Mouse (Mus musculus): ENCODE measurements around the gene Etnppl. TPM values are rescaled to one million over a fixed set of nuclear protein-coding genes. Genes with fewer than 3 reads are reported as not detected.
A peak's percentile ranks its signal among the peaks of the same experiment; 100 is the strongest.

Gene Etnppl
- polyA plus RNA-seq, 2 experiments: 0.03 TPM; not detected in 1

GRCm38 (mm10) chr3:130601491-130601890 is 15.8 kb upstream of the Etnppl start:
- Histone ChIP-seq H3K36me3 (replicated peaks; ENCODE audit: control insufficient read depth, insufficient read depth, low read depth) (no peaks in the 10 kb centered on the region), H3K4me3 (ENCODE audit: insufficient read depth in 1 of 2, low read depth in 2 of 2, low read length in 2 of 2) (no peak overlapping the region), H3K9ac (replicated peaks) (no peak overlapping the region), H3K4me2 (ENCODE audit: low read depth) (no peak overlapping the region), H3K4me1 (replicated peaks; ENCODE audit: control insufficient read depth in 2 of 2, insufficient read depth in 2 of 2, low read length in 1 of 2) (no peaks in the 10 kb centered on the region), H3K27ac (no peak overlapping the region), H3K9me3 (ENCODE audit: control insufficient read depth, low read length) (no peaks in the 10 kb centered on the region), H3K27me3 (ENCODE audit: control insufficient read depth, insufficient read depth, low read length) (no peaks in the 10 kb centered on the region)
- WGBS (ENCODE audit: insufficient replicate concordance): 49% methylated on average over 10 of the region's 10 CpGs
- TF ChIP-seq EP300 (IDR thresholded peaks at IDR 0.05; ENCODE audit: low read depth) (no peak), CTCF (IDR thresholded peaks at IDR 0.05; ENCODE audit: low read depth) (no peak)
- DNase-seq (ENCODE audit: low read depth in 3 of 3, low spot score in 3 of 3): no peak
- ATAC-seq (ENCODE audit: insufficient read depth): no peak

GRCm38 (mm10) chr3:130607924-130608323 is 9.3 kb upstream of the Etnppl start:
- Histone ChIP-seq H3K27ac (no peak overlapping the region), H3K4me1 (replicated peaks; ENCODE audit: control insufficient read depth in 2 of 2, insufficient read depth in 2 of 2, low read length in 1 of 2) (no peaks in the 10 kb centered on the region), H3K9me3 (ENCODE audit: control insufficient read depth, low read length) (no peaks in the 10 kb centered on the region), H3K9ac (replicated peaks) (no peak overlapping the region), H3K36me3 (replicated peaks; ENCODE audit: control insufficient read depth, insufficient read depth, low read depth) (no peaks in the 10 kb centered on the region), H3K27me3 (ENCODE audit: control insufficient read depth, insufficient read depth, low read length) (no peaks in the 10 kb centered on the region), H3K4me2 (ENCODE audit: low read depth) (no peak overlapping the region), H3K4me3 (ENCODE audit: insufficient read depth in 1 of 2, low read depth in 2 of 2, low read length in 2 of 2) (no peak overlapping the region)
- ATAC-seq (ENCODE audit: insufficient read depth): no peak
- TF ChIP-seq EP300 (IDR thresholded peaks at IDR 0.05; ENCODE audit: low read depth) (no peak), CTCF (IDR thresholded peaks at IDR 0.05; ENCODE audit: low read depth) (peak; percentile 35; the same call in 1 of the 2 replicates)
- 60% methylated on average over 2 of the region's 2 CpGs for WGBS (ENCODE audit: insufficient replicate concordance)
- DNase-seq (ENCODE audit: low read depth in 3 of 3, low spot score in 3 of 3): no peak

DNA sequence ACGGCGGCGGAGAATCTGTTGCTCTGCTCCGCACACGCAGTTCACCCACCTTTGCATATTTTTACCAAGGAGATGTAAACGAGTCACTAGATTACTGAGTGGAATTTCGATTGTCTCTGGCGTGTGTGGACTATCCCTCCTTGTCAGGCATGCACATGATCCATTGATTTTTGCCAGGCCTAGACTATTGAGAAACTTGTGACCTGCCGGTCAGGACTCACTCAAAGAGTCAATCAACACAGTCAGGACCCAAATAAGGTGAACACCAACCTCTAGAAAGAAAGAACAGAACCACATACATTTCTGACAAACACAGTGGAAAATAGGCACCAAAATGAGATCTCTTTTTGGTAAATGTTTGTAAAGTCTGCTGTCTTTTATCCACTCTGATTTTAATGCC is 2.8 kb upstream of the Etnppl start:
- WGBS (ENCODE audit: insufficient replicate concordance): 73% methylated on average over 9 of the region's 9 CpGs
- H3K4me3 ChIP-seq (ENCODE audit: insufficient read depth in 1 of 2, low read depth in 2 of 2, low read length in 2 of 2): no peak overlapping the region
- no peaks in the 10 kb centered on the region for H3K9me3 ChIP-seq (ENCODE audit: control insufficient read depth, low read length)
- no peak overlapping the region for H3K4me2 ChIP-seq (ENCODE audit: low read depth)
- DNase-seq (ENCODE audit: low read depth in 3 of 3, low spot score in 3 of 3) (no peak), ATAC-seq (ENCODE audit: insufficient read depth) (no peak)
- no peaks in the 10 kb centered on the region for H3K4me1 ChIP-seq (replicated peaks; ENCODE audit: control insufficient read depth in 2 of 2, insufficient read depth in 2 of 2, low read length in 1 of 2)
- no peaks in the 10 kb centered on the region for H3K27me3 ChIP-seq (ENCODE audit: control insufficient read depth, insufficient read depth, low read length)
- no peaks in the 10 kb centered on the region for H3K36me3 ChIP-seq (replicated peaks; ENCODE audit: control insufficient read depth, insufficient read depth, low read depth)
- H3K27ac ChIP-seq: no peak overlapping the region
- no peak for TF ChIP-seq CTCF (IDR thresholded peaks at IDR 0.05; ENCODE audit: low read depth)
- TF ChIP-seq EP300 (IDR thresholded peaks at IDR 0.05; ENCODE audit: low read depth): no peak
- no peak overlapping the region for H3K9ac ChIP-seq (replicated peaks)

DNA sequence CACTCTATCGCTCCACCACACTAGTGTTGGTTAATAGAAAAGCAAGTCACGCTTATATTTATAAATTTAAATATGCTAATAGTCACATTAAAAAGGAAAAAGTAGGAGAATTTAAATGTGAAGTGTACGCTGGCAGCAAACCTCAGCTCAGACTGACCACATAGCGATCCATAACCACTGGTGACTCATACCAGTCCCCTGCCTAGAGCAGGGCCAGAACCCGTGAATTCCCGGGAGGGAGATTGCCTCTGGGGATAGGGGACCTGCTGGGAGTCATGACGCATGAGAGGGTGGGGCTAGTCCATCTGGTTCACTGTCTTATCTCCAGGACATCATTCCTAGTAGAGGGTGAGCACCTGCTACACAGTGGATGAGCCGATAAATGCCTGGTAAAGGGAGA is 1.6 kb upstream of the Etnppl start:
- H3K9me3 ChIP-seq (ENCODE audit: control insufficient read depth, low read length): no peaks in the 10 kb centered on the region
- 45% methylated on average over 8 of the region's 8 CpGs for WGBS (ENCODE audit: insufficient replicate concordance)
- no peak for DNase-seq (ENCODE audit: low read depth in 3 of 3, low spot score in 3 of 3)

GRCm38 (mm10) chr3:130620517-130621146 is 3.4 kb downstream of the Etnppl start:
- Histone ChIP-seq H3K27ac (no peak overlapping the region), H3K9ac (replicated peaks) (no peak overlapping the region), H3K36me3 (replicated peaks; ENCODE audit: control insufficient read depth, insufficient read depth, low read depth) (no peaks in the 10 kb centered on the region), H3K4me2 (ENCODE audit: low read depth) (no peak overlapping the region), H3K4me1 (replicated peaks; ENCODE audit: control insufficient read depth in 2 of 2, insufficient read depth in 2 of 2, low read length in 1 of 2) (no peaks in the 10 kb centered on the region), H3K27me3 (ENCODE audit: control insufficient read depth, insufficient read depth, low read length) (no peaks in the 10 kb centered on the region), H3K9me3 (ENCODE audit: control insufficient read depth, low read length) (no peaks in the 10 kb centered on the region), H3K4me3 (ENCODE audit: insufficient read depth in 1 of 2, low read depth in 2 of 2, low read length in 2 of 2) (no peak overlapping the region)
- DNase-seq (ENCODE audit: low read depth in 3 of 3, low spot score in 3 of 3): no peak
- 60% methylated on average over 12 of the region's 12 CpGs for WGBS (ENCODE audit: insufficient replicate concordance)
- ATAC-seq (ENCODE audit: insufficient read depth): no peak
- TF ChIP-seq CTCF (IDR thresholded peaks at IDR 0.05; ENCODE audit: low read depth): no peak
- TF ChIP-seq EP300 (IDR thresholded peaks at IDR 0.05; ENCODE audit: low read depth): no peak

More for the DNA sequence above, 1.6 kb upstream of the Etnppl start:
- H3K27me3 ChIP-seq (ENCODE audit: control insufficient read depth, insufficient read depth, low read length): no peaks in the 10 kb centered on the region
- no peak for TF ChIP-seq CTCF (IDR thresholded peaks at IDR 0.05; ENCODE audit: low read depth)
- H3K36me3 ChIP-seq (replicated peaks; ENCODE audit: control insufficient read depth, insufficient read depth, low read depth): no peaks in the 10 kb centered on the region
- H3K27ac ChIP-seq: no peak overlapping the region
- ATAC-seq (ENCODE audit: insufficient read depth): no peak
- no peak overlapping the region for H3K9ac ChIP-seq (replicated peaks)
- no peak overlapping the region for H3K4me2 ChIP-seq (ENCODE audit: low read depth)
- H3K4me3 ChIP-seq (ENCODE audit: insufficient read depth in 1 of 2, low read depth in 2 of 2, low read length in 2 of 2): no peak overlapping the region
- H3K4me1 ChIP-seq (replicated peaks; ENCODE audit: control insufficient read depth in 2 of 2, insufficient read depth in 2 of 2, low read length in 1 of 2): no peaks in the 10 kb centered on the region
